Mouse (Mus musculus) midbrain, embryonic 10.5 days (tissue): ENCODE data around the gene Ccs. TPM values are rescaled to one million over a fixed set of nuclear protein-coding genes. Genes with fewer than 3 reads are reported as not detected.

Experiments used
- DNase-seq: peaks from one replicate; pipeline ENCODE4 v3.0.0-alpha.2; 2017; ENCODE audit warnings: low spot score
- H3K27ac ChIP-seq: fragments of 300-500 bp; sonication (generic); replicated peaks from 2 replicates; pipeline ENCODE4 v1.5.1; 2016; ENCODE audit warnings: mild to moderate bottlenecking
- H3K27me3 ChIP-seq: fragments of 300-500 bp; sonication (generic); 2 replicates; pipeline ENCODE4 v1.6.1; 2016; ENCODE audit warnings: low read depth, mild to moderate bottlenecking; ENCODE audit not compliant: poor library complexity, severe bottlenecking
- H3K36me3 ChIP-seq: fragments of 300-500 bp; sonication (generic); 2 replicates; pipeline ENCODE4 v1.6.1; 2016; ENCODE audit warnings: mild to moderate bottlenecking, moderate library complexity
- H3K4me1 ChIP-seq: fragments of 300-500 bp; sonication (generic); 2 replicates; pipeline ENCODE4 v1.6.1; 2016
- H3K4me3 ChIP-seq: fragments of 300-500 bp; sonication (generic); 2 replicates; pipeline ENCODE4 v1.5.1; 2016; ENCODE audit warnings: mild to moderate bottlenecking, moderate library complexity
- H3K9me3 ChIP-seq: fragments of 300-500 bp; sonication (generic); replicated peaks from 2 replicates; pipeline ENCODE4 v1.6.1; 2016; ENCODE audit warnings: mild to moderate bottlenecking
- WGBS: fragments of 180-500 bp; shearing (Covaris S2); methylation state at CpG from one replicate; pipeline ENCODE4 v1.1.7; 2016; 5-methylcytosine and 5-hydroxymethylcytosine counted together
- polyA plus RNA-seq: library from polyadenylated mRNA; unstranded; fragments of >200 nt; fragmentation: Nextera tagmentation; extraction: Ambion mirVana; gene quantifications from 2 replicates; pipeline ENCODE4 v1.2.1, GENCODE M21; 2016

Gene Ccs
- polyA plus RNA-seq, 1 experiment from 2014 or later, result 41.6 TPM

- Histone ChIP-seq H3K36me3 (peaks cover 8% of the 10 kb centered on the region), H3K27ac (peak within 1 kb of the TSS; percentile 84), H3K9me3 (no peaks in the 10 kb centered on the region), H3K4me1 (peaks cover 26% of the 10 kb centered on the region), H3K27me3 (peaks cover 13% of the 10 kb centered on the region), H3K4me3 (peak within 1 kb of the TSS; percentile 74)
- 5% methylated on average over 45 of the region's 45 CpGs for WGBS
- DNase-seq, result peak; percentile 87
Observed at GRCm38 (mm10) chr19:4854552-4855469, 15.7 kb upstream of the Ccs start, which contains the start of gene Ctsf. Gene Ctsf, plus strand, starts transcription at chr19:4855130.

- Histone ChIP-seq H3K4me1 (peaks cover 15% of the 10 kb centered on the region), H3K4me3 (no peak overlapping the region), H3K9me3 (no peaks in the 10 kb centered on the region), H3K27me3 (no peaks in the 10 kb centered on the region), H3K27ac (no peak overlapping the region), H3K36me3 (no peaks in the 10 kb centered on the region)
- 42% methylated on average over 5 of the region's 5 CpGs for WGBS
- no peak for DNase-seq
Observed at GRCm38 (mm10) chr19:4850281-4850680, 11.1 kb upstream of the Ccs start.

GRCm38 (mm10) chr19:4849800-4850199 is 10.7 kb upstream of the Ccs start:
- Histone ChIP-seq H3K9me3 (no peaks in the 10 kb centered on the region), H3K36me3 (no peaks in the 10 kb centered on the region)
- 53% methylated on average over 4 of the region's 4 CpGs for WGBS

GRCm38 (mm10) chr19:4847490-4847889 is 8.4 kb upstream of the Ccs start:
- no peak for DNase-seq
- WGBS, result 45% methylated on average over 7 of the region's 7 CpGs
- no peak overlapping the region for H3K27ac ChIP-seq
- 0 out of 2 replicates have a peak, but pooled peaks cover under 1% of the 10 kb centered on the region for H3K27me3 ChIP-seq
- no peak overlapping the region for H3K4me3 ChIP-seq
- H3K4me1 ChIP-seq, result 0 out of 2 replicates have a peak, but pooled peaks cover 7% of the 10 kb centered on the region
- H3K9me3 ChIP-seq, result no peaks in the 10 kb centered on the region
- no peaks in the 10 kb centered on the region for H3K36me3 ChIP-seq

More at GRCm38 (mm10) chr19:4849800-4850199, 10.7 kb upstream of the Ccs start:
- DNase-seq, result no peak
- Histone ChIP-seq H3K27me3 (no peaks in the 10 kb centered on the region), H3K4me3 (no peak overlapping the region), H3K27ac (no peak overlapping the region), H3K4me1 (peaks cover 11% of the 10 kb centered on the region)

GRCm38 (mm10) chr19:4845846-4846245 is 6.7 kb upstream of the Ccs start:
- Histone ChIP-seq H3K9me3 (no peaks in the 10 kb centered on the region), H3K27me3 (peaks cover 17% of the 10 kb centered on the region), H3K4me1 (0 out of 2 replicates have a peak, but pooled peaks cover 7% of the 10 kb centered on the region), H3K36me3 (no peaks in the 10 kb centered on the region), H3K27ac (no peak overlapping the region), H3K4me3 (no peak overlapping the region)
- 76% methylated on average over 2 of the region's 2 CpGs for WGBS
- no peak for DNase-seq

GRCm38 (mm10) chr19:4842611-4843010 is 3.5 kb upstream of the Ccs start:
- DNase-seq, result no peak
- Histone ChIP-seq H3K36me3 (no peaks in the 10 kb centered on the region), H3K4me3 (no peak overlapping the region), H3K27me3 (peaks cover 31% of the 10 kb centered on the region), H3K4me1 (peaks cover 21% of the 10 kb centered on the region), H3K9me3 (no peaks in the 10 kb centered on the region), H3K27ac (no peak overlapping the region)
- WGBS, result 78% methylated on average over 2 of the region's 2 CpGs

- peaks cover 31% of the 10 kb centered on the region for H3K27me3 ChIP-seq
- no peaks in the 10 kb centered on the region for H3K36me3 ChIP-seq
- no peak for DNase-seq
- H3K27ac ChIP-seq, result no peak overlapping the region
- H3K4me3 ChIP-seq, result no peak overlapping the region
- H3K4me1 ChIP-seq, result peaks cover 21% of the 10 kb centered on the region
- no peaks in the 10 kb centered on the region for H3K9me3 ChIP-seq
- WGBS, result 86% methylated on average over 9 of the region's 9 CpGs
Observed at GRCm38 (mm10) chr19:4840848-4841247, 1.7 kb upstream of the Ccs start.

GRCm38 (mm10) chr19:4838526-4839140 is 499 bp downstream of the Ccs start:
- H3K27me3 ChIP-seq, result peaks cover 31% of the 10 kb centered on the region
- H3K4me3 ChIP-seq, result peak overlapping the region; percentile 72
- no peaks in the 10 kb centered on the region for H3K9me3 ChIP-seq
- DNase-seq, result no peak
- WGBS, result 38% methylated on average over 10 of the region's 10 CpGs
- H3K27ac ChIP-seq, result peak overlapping the region; percentile 83
- H3K4me1 ChIP-seq, result peaks cover 21% of the 10 kb centered on the region
- no peaks in the 10 kb centered on the region for H3K36me3 ChIP-seq

- Histone ChIP-seq H3K9me3 (no peaks in the 10 kb centered on the region), H3K36me3 (peaks cover 4% of the 10 kb centered on the region), H3K4me1 (peaks cover 27% of the 10 kb centered on the region), H3K4me3 (no peak overlapping the region), H3K27ac (no peak overlapping the region), H3K27me3 (peaks cover 26% of the 10 kb centered on the region)
- DNase-seq, result no peak
- WGBS, result 96% methylated on average over 6 of the region's 6 CpGs
Observed at GRCm38 (mm10) chr19:4837049-4837448, 2.1 kb downstream of the Ccs start.

- 82% methylated on average over 2 of the region's 2 CpGs for WGBS
- no peak overlapping the region for H3K4me3 ChIP-seq
- peaks cover 17% of the 10 kb centered on the region for H3K27me3 ChIP-seq
- no peak overlapping the region for H3K27ac ChIP-seq
- peaks cover 27% of the 10 kb centered on the region for H3K4me1 ChIP-seq
- no peak for DNase-seq
- H3K9me3 ChIP-seq, result no peaks in the 10 kb centered on the region
- H3K36me3 ChIP-seq, result peaks cover 4% of the 10 kb centered on the region
Observed at GRCm38 (mm10) chr19:4836096-4836495, 3.0 kb downstream of the Ccs start.

- H3K36me3 ChIP-seq, result peaks cover 8% of the 10 kb centered on the region
- no peaks in the 10 kb centered on the region for H3K27me3 ChIP-seq
- H3K9me3 ChIP-seq, result no peaks in the 10 kb centered on the region
- no peak overlapping the region for H3K27ac ChIP-seq
- H3K4me1 ChIP-seq, result peaks cover 17% of the 10 kb centered on the region
- WGBS, result 87% methylated on average over 8 of the region's 8 CpGs
- H3K4me3 ChIP-seq, result no peak overlapping the region
- no peak for DNase-seq
Observed at GRCm38 (mm10) chr19:4833977-4834376, 5.2 kb downstream of the Ccs start.

GRCm38 (mm10) chr19:4829156-4829555 is 10.0 kb downstream of the Ccs start:
- H3K36me3 ChIP-seq, result peaks cover 31% of the 10 kb centered on the region
- DNase-seq, result no peak
- no peak overlapping the region for H3K27ac ChIP-seq
- peaks cover 5% of the 10 kb centered on the region; the same call in 1 of the 2 replicates for H3K4me1 ChIP-seq
- no peaks in the 10 kb centered on the region for H3K9me3 ChIP-seq
- H3K27me3 ChIP-seq, result no peaks in the 10 kb centered on the region
- H3K4me3 ChIP-seq, result no peak overlapping the region
- 69% methylated on average over 7 of the region's 7 CpGs for WGBS
